Mouse (Mus musculus): ENCODE results near the gene Tac2. TPM values are rescaled to one million over a fixed set of nuclear protein-coding genes. Genes with fewer than 3 reads are reported as not detected.

The Tac2 gene
- polyA plus RNA-seq, 1 experiment from 2014 or later = not detected

GRCm38 (mm10) chr10:127763914-127764680 lies 39.8 kb downstream of the Tac2 start:
- whole genome bisulfite sequencing = 74% methylated on average over 12 of the region's 12 CpGs
- no peak overlapping the region for H3K4me2 ChIP-seq (replicated peaks)

DNA sequence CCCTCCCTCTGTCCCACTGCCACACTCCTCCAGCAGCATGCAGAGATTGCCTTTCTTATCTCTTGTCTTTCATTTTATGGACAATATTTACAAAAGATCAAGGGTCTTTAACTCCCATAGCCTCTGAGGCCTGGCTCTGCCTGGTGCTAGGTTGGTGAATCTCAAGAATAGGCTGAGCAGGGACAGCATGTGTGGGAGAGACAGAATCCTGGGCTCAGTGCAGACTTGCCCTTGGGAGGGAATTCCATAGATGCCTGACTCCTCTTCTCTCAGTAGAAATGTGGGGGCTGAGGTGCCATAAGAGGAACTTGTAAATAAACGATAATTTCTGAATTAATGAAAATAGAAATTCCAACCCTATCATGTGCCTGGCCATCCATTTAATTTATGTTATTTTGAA lies 42.3 kb downstream of the Tac2 start:
- Histone ChIP-seq H3K4me2 (replicated peaks) (no peak overlapping the region), H3K4me3 (replicated peaks) (no peak overlapping the region), H3K36me3 (no peaks in the 10 kb centered on the region), H3K9ac (replicated peaks) (no peak overlapping the region), H3K9me3 (no peaks in the 10 kb centered on the region), H3K4me1 (replicated peaks) (no peaks in the 10 kb centered on the region), H3K27me3 (no peaks in the 10 kb centered on the region), H3K27ac (no peak overlapping the region)
- ATAC-seq = no peak
- WGBS = 97% methylated on average over 1 of the region's 1 CpGs

More at GRCm38 (mm10) chr10:127763914-127764680, 39.8 kb downstream of the Tac2 start:
- Histone ChIP-seq H3K27ac (no peak overlapping the region), H3K4me3 (replicated peaks) (no peak overlapping the region), H3K27me3 (no peaks in the 10 kb centered on the region), H3K9ac (replicated peaks) (no peak overlapping the region), H3K9me3 (no peaks in the 10 kb centered on the region), H3K4me1 (replicated peaks) (no peaks in the 10 kb centered on the region), H3K36me3 (no peaks in the 10 kb centered on the region)
- no peak for ATAC-seq

GRCm38 (mm10) chr10:127776011-127776410 lies 51.7 kb downstream of the Tac2 start, which contains the start of gene Rdh9:
Rdh9 (plus strand) TSS chr10:127776386.
- H3K4me3 ChIP-seq (replicated peaks) = no peak within 1 kb of the TSS
- no peaks in the 10 kb centered on the region for H3K9me3 ChIP-seq
- H3K9ac ChIP-seq (replicated peaks) = no peak within 1 kb of the TSS
- no peaks in the 10 kb centered on the region for H3K36me3 ChIP-seq
- no peaks in the 10 kb centered on the region for H3K4me1 ChIP-seq (replicated peaks)
- no peak for ATAC-seq
- no peak within 1 kb of the TSS for H3K4me2 ChIP-seq (replicated peaks)
- 83% methylated on average over 2 of the region's 2 CpGs for WGBS
- H3K27me3 ChIP-seq = no peaks in the 10 kb centered on the region
- no peak within 1 kb of the TSS for H3K27ac ChIP-seq

Other genes with a start within 250 kb of the Tac2 start
- 1.6 and 2.3 TPM in 2 replicates for gene Stac3, start 222.8 kb upstream of the Tac2 start, polyA plus RNA-seq (2015; fragmentation: Nextera tagmentation; extraction: Ambion mirVana)
- gene Ndufa4l2, start 209.5 kb upstream of the Tac2 start, polyA plus RNA-seq (2015; fragmentation: Nextera tagmentation; extraction: Ambion mirVana) = 11.5 and 13.8 TPM in 2 replicates
- gene Shmt2, start 202.0 kb upstream of the Tac2 start, polyA plus RNA-seq (2015; fragmentation: Nextera tagmentation; extraction: Ambion mirVana) = 54.3 and 56.2 TPM in 2 replicates
- gene Nxph4, start 189.9 kb upstream of the Tac2 start, polyA plus RNA-seq (2015; fragmentation: Nextera tagmentation; extraction: Ambion mirVana) = 78.8 and 83.9 TPM in 2 replicates
- 98.2 and 99.4 TPM in 2 replicates for gene Lrp1, start 103.3 kb upstream of the Tac2 start, polyA plus RNA-seq (2015; fragmentation: Nextera tagmentation; extraction: Ambion mirVana)
- 3.8 and 4.3 TPM in 2 replicates for gene Stat6, start 81.5 kb upstream of the Tac2 start, polyA plus RNA-seq (2015; fragmentation: Nextera tagmentation; extraction: Ambion mirVana)
- gene Nemp1, start 57.6 kb upstream of the Tac2 start, polyA plus RNA-seq (2015; fragmentation: Nextera tagmentation; extraction: Ambion mirVana) = 4.6 and 4.8 TPM in 2 replicates
- 1.2 and 1.8 TPM in 2 replicates for gene Nab2, start 55.9 kb upstream of the Tac2 start, polyA plus RNA-seq (2015; fragmentation: Nextera tagmentation; extraction: Ambion mirVana)
- 0.28 and 0.53 TPM in 2 replicates for gene Myo1a, start 19.3 kb upstream of the Tac2 start, polyA plus RNA-seq (2015; fragmentation: Nextera tagmentation; extraction: Ambion mirVana)
- 5.1 and 5.3 TPM in 2 replicates for gene Zbtb39, start 15.1 kb downstream of the Tac2 start, polyA plus RNA-seq (2015; fragmentation: Nextera tagmentation; extraction: Ambion mirVana)
- gene Gpr182, start 27.3 kb downstream of the Tac2 start, polyA plus RNA-seq (2015; fragmentation: Nextera tagmentation; extraction: Ambion mirVana) = 0.39 and 0.52 TPM in 2 replicates
- gene Rdh1, start 35.2 kb downstream of the Tac2 start, polyA plus RNA-seq (2015; fragmentation: Nextera tagmentation; extraction: Ambion mirVana) = 0.04 TPM in 1 of 2 replicates, not detected in the other
- gene Rdh16f1, start 35.3 kb downstream of the Tac2 start, polyA plus RNA-seq (2015; fragmentation: Nextera tagmentation; extraction: Ambion mirVana) = not detected in 2 replicates
- gene Rdh9, start 51.9 kb downstream of the Tac2 start, polyA plus RNA-seq (2015; fragmentation: Nextera tagmentation; extraction: Ambion mirVana) = 0.09 TPM in 2 replicates
- gene Rdh16, start 76.7 kb downstream of the Tac2 start, polyA plus RNA-seq (2015; fragmentation: Nextera tagmentation; extraction: Ambion mirVana) = not detected in 2 replicates
- gene Rdh19, start 125.5 kb downstream of the Tac2 start, polyA plus RNA-seq (2015; fragmentation: Nextera tagmentation; extraction: Ambion mirVana) = not detected in 2 replicates
- not detected in 2 replicates for gene Rdh16f2, start 142.0 kb downstream of the Tac2 start, polyA plus RNA-seq (2015; fragmentation: Nextera tagmentation; extraction: Ambion mirVana)
- not detected in 2 replicates for gene Rdh7, start 164.3 kb downstream of the Tac2 start, polyA plus RNA-seq (2015; fragmentation: Nextera tagmentation; extraction: Ambion mirVana)
- not detected in 2 replicates for gene Sdr9c7, start 174.0 kb downstream of the Tac2 start, polyA plus RNA-seq (2015; fragmentation: Nextera tagmentation; extraction: Ambion mirVana)

Data from midbrain, embryonic 13.5 days (tissue).